Mouse (Mus musculus): Measurements from ENCODE around the gene Ubl3. TPM values are rescaled to one million over a fixed set of nuclear protein-coding genes. Genes with fewer than 3 reads are reported as not detected.

Gene Ubl3
- polyA plus RNA-seq, 1 experiment, result 19.1 TPM

DNA sequence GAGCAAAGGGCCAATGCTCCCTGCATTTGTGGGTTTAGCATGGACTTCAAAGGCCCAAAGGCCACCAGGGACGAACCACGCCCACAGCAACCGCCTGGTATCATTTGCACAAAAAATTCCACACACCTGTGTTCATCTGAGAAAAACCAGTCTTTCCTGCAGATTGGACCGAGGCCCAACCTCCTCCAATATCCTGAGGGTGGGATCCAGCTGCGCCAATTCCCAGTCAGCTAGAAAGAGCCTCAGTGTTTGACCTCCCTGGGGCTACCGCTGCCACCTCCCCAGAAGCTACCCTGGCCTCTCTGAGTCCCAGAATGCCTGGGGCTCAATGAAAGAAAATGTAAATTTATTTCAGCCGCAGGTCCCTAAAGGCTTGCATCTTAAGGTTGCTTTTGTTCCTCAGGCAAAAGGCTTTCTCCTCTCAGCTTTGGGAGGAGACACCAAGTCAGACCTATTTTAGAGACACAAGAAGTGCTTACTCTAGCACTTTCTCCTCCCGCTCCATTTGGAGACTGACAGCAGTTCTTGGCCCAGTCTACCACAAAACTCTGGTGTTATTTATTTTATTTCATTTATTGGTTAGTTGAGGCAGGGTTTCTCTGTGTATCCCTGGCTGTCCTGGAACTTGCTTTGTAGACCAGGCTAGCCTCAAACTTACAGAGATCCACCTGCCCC lies 85.5 kb downstream of the Ubl3 start:
- Histone ChIP-seq H3K36me3 (ENCODE audit: control insufficient read depth, insufficient read depth) (no peaks in the 10 kb centered on the region), H3K79me2 (ENCODE audit: control insufficient read depth, insufficient read depth) (no peaks in the 10 kb centered on the region), H3K27me3 (ENCODE audit: control insufficient read depth, insufficient read depth, insufficient read length) (no peaks in the 10 kb centered on the region), H3K4me3 (ENCODE audit: insufficient read depth, poor library complexity, severe bottlenecking) (no peak overlapping the region), H3K79me3 (ENCODE audit: low read depth) (no peaks in the 10 kb centered on the region), H3ac (ENCODE audit: control insufficient read depth, insufficient read length, low read depth) (no peak overlapping the region)
- TF ChIP-seq CTCF (IDR thresholded peaks at IDR 0.05; ENCODE audit: control insufficient read depth, insufficient read depth, insufficient read length) (no peak), MYOG (IDR thresholded peaks at IDR 0.05; ENCODE audit: control insufficient read depth, extremely low read depth, insufficient read length) (no peak), MYOD1 (IDR thresholded peaks at IDR 0.05; ENCODE audit: control insufficient read depth, insufficient read length, low read depth) (no peak), USF1 (IDR thresholded peaks at IDR 0.05; ENCODE audit: low read depth) (no peak), CEBPB (IDR thresholded peaks at IDR 0.05; ENCODE audit: low read depth) (no peak), MAX (IDR thresholded peaks at IDR 0.05) (no peak), FOSL1 (IDR thresholded peaks at IDR 0.05; ENCODE audit: insufficient read depth, low read length, poor library complexity, severe bottlenecking) (no peak)

DNA sequence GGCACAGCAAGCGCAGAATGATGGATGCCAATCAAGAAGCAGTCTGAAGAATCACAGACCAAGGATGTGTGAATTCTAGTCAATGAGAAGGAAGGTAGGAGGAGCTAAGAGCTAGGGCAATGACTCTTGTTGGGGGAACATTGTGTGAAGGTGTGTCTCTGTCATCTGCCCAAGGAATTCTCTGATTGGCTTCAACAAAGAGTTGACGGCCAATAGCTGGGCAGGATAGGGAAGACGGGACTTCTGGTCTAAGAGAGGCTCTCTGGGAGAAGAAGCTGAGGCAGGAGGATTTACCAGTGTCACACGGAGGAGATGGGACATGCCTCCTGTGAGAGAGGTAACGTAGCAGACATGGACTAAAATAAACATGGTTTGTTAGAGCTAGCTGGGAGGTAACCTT lies 86.5 kb downstream of the Ubl3 start:
- no peak overlapping the region for H3ac ChIP-seq (ENCODE audit: control insufficient read depth, insufficient read length, low read depth)
- H3K36me3 ChIP-seq (ENCODE audit: control insufficient read depth, insufficient read depth), result no peaks in the 10 kb centered on the region
- H3K79me3 ChIP-seq (ENCODE audit: low read depth), result no peaks in the 10 kb centered on the region
- no peaks in the 10 kb centered on the region for H3K79me2 ChIP-seq (ENCODE audit: control insufficient read depth, insufficient read depth)
- no peaks in the 10 kb centered on the region for H3K27me3 ChIP-seq (ENCODE audit: control insufficient read depth, insufficient read depth, insufficient read length)
- no peak overlapping the region for H3K4me3 ChIP-seq (ENCODE audit: insufficient read depth, poor library complexity, severe bottlenecking)
- no peak for TF ChIP-seq CTCF (IDR thresholded peaks at IDR 0.05; ENCODE audit: control insufficient read depth, insufficient read depth, insufficient read length)
- no peak for TF ChIP-seq MYOD1 (IDR thresholded peaks at IDR 0.05; ENCODE audit: control insufficient read depth, insufficient read length, low read depth)

DNA sequence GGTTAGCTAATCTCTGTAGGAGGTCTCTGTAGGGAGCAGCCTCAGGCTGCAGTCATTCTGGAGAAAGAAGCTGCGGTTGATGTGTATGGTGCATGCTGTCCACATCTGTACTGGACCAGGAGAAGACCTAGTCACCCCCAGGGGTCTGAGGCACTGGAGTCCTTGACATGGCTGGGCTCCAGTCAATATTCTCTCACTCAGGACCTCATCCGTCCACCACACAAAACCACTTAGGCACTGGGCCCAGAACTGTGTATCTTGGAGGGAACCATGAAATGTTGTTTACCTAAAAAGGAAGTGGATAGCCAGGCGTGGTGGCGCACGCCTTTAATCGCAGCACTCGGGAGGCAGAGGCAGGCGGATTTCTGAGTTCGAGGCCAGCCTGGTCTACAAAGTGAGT lies 87.5 kb downstream of the Ubl3 start:
- TF ChIP-seq USF1 (IDR thresholded peaks at IDR 0.05; ENCODE audit: low read depth), result no peak
- no peak for TF ChIP-seq MYOD1 (IDR thresholded peaks at IDR 0.05; ENCODE audit: control insufficient read depth, insufficient read length, low read depth)
- TF ChIP-seq CTCF (IDR thresholded peaks at IDR 0.05; ENCODE audit: control insufficient read depth, insufficient read depth, insufficient read length), result no peak
- TF ChIP-seq FOSL1 (IDR thresholded peaks at IDR 0.05; ENCODE audit: insufficient read depth, low read length, poor library complexity, severe bottlenecking), result no peak
- TF ChIP-seq CEBPB (IDR thresholded peaks at IDR 0.05; ENCODE audit: low read depth), result no peak
- no peak for TF ChIP-seq MAX (IDR thresholded peaks at IDR 0.05)
- no peak for TF ChIP-seq MYOG (IDR thresholded peaks at IDR 0.05; ENCODE audit: control insufficient read depth, extremely low read depth, insufficient read length)
- no peaks in the 10 kb centered on the region for H3K36me3 ChIP-seq (ENCODE audit: control insufficient read depth, insufficient read depth)
- H3K79me2 ChIP-seq (ENCODE audit: control insufficient read depth, insufficient read depth), result no peaks in the 10 kb centered on the region
- no peak overlapping the region for H3ac ChIP-seq (ENCODE audit: control insufficient read depth, insufficient read length, low read depth)
- no peaks in the 10 kb centered on the region for H3K27me3 ChIP-seq (ENCODE audit: control insufficient read depth, insufficient read depth, insufficient read length)
- no peak overlapping the region for H3K4me3 ChIP-seq (ENCODE audit: insufficient read depth, poor library complexity, severe bottlenecking)
- H3K79me3 ChIP-seq (ENCODE audit: low read depth), result no peaks in the 10 kb centered on the region

DNA sequence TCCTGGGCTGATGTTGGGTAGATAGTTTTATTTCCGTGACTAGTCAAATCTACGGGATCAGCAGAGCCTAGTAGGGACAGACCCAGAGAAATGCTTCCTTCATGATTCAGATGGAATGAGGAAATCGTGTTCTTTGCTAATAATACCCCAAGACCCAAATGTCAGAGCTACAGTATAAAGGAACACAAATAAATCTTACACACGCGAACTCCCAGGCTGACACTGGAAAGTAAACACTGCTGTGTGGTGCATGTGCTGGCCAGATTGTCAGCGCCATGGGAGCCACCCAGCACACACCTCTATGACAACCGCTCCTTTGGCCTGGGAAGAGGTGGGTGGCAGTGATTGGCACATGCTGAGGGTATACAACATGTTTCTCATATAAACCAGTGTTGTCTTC lies 88.1 kb downstream of the Ubl3 start:
- TF ChIP-seq USF1 (IDR thresholded peaks at IDR 0.05; ENCODE audit: low read depth) (no peak), MAX (IDR thresholded peaks at IDR 0.05) (no peak), MYOG (IDR thresholded peaks at IDR 0.05; ENCODE audit: control insufficient read depth, extremely low read depth, insufficient read length) (no peak), FOSL1 (IDR thresholded peaks at IDR 0.05; ENCODE audit: insufficient read depth, low read length, poor library complexity, severe bottlenecking) (no peak), MYOD1 (IDR thresholded peaks at IDR 0.05; ENCODE audit: control insufficient read depth, insufficient read length, low read depth) (no peak), CEBPB (IDR thresholded peaks at IDR 0.05; ENCODE audit: low read depth) (no peak), CTCF (IDR thresholded peaks at IDR 0.05; ENCODE audit: control insufficient read depth, insufficient read depth, insufficient read length) (no peak)
- H3K79me3 ChIP-seq (ENCODE audit: low read depth), result no peaks in the 10 kb centered on the region
- H3K27me3 ChIP-seq (ENCODE audit: control insufficient read depth, insufficient read depth, insufficient read length), result no peaks in the 10 kb centered on the region
- no peaks in the 10 kb centered on the region for H3K36me3 ChIP-seq (ENCODE audit: control insufficient read depth, insufficient read depth)
- no peaks in the 10 kb centered on the region for H3K79me2 ChIP-seq (ENCODE audit: control insufficient read depth, insufficient read depth)
- no peak overlapping the region for H3ac ChIP-seq (ENCODE audit: control insufficient read depth, insufficient read length, low read depth)
- no peak overlapping the region for H3K4me3 ChIP-seq (ENCODE audit: insufficient read depth, poor library complexity, severe bottlenecking)

GRCm38 (mm10) chr5:148463783-148464294 lies 88.8 kb downstream of the Ubl3 start:
- Histone ChIP-seq H3K4me3 (ENCODE audit: insufficient read depth, poor library complexity, severe bottlenecking) (no peak overlapping the region), H3ac (ENCODE audit: control insufficient read depth, insufficient read length, low read depth) (no peak overlapping the region), H3K27me3 (ENCODE audit: control insufficient read depth, insufficient read depth, insufficient read length) (no peaks in the 10 kb centered on the region), H3K36me3 (ENCODE audit: control insufficient read depth, insufficient read depth) (no peaks in the 10 kb centered on the region), H3K79me3 (ENCODE audit: low read depth) (no peaks in the 10 kb centered on the region), H3K79me2 (ENCODE audit: control insufficient read depth, insufficient read depth) (no peaks in the 10 kb centered on the region)
- TF ChIP-seq MYOD1 (IDR thresholded peaks at IDR 0.05; ENCODE audit: control insufficient read depth, insufficient read length, low read depth) (no peak), USF1 (IDR thresholded peaks at IDR 0.05; ENCODE audit: low read depth) (no peak), MYOG (IDR thresholded peaks at IDR 0.05; ENCODE audit: control insufficient read depth, extremely low read depth, insufficient read length) (no peak), MAX (IDR thresholded peaks at IDR 0.05) (no peak), CEBPB (IDR thresholded peaks at IDR 0.05; ENCODE audit: low read depth) (no peak)

Other genes starting within 250 kb of the Ubl3 start
- 34.6 TPM for gene Slc7a1, start 152.9 kb downstream of the Ubl3 start, polyA plus RNA-seq (2012; fragmentation: generic; extraction: Trizol)

Data from C2C12 (cell line).